Mouse (Mus musculus) frontal cortex, postnatal 25 days (tissue): ENCODE results near the gene Sst.

ENCODE experiments used
- DNase-seq, 2 experiments: peaks; one replicate each; pipeline ENCODE4 v3.0.0; 2022; ENCODE audit warnings: low spot score in 2 of 2

Sst gene

DNA sequence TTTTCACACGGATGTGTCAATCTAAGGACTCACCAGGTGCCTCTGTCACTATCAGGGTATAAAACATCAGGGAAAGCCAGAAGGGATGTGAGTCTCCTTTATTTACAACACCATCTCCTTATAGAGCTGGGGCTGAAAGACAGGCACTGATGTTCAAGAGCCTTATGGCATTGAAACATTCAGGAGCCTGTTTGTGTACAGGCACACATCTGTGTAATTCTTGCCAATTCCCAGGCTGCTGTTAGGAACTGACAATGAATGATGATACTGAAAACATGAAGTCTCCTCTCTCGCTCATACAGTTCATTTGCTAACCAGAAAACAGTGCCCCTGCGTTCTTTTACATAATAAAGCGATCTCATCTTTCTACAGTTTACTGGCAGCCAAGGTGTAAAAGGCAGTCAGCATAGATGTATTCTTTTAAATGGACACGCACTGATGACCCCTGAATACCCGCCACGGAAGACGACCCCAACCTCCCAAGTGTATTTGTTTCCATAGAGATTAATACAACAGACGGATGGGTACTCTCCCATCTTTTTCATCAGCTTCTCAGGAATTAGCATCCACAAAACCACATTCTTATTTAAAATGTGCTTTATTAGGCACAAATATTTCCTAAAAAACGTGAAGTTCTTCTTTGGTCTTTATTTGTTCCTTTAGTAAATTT, 2.7 kb downstream of the Sst start:
- DNase-seq: no peak

DNA sequence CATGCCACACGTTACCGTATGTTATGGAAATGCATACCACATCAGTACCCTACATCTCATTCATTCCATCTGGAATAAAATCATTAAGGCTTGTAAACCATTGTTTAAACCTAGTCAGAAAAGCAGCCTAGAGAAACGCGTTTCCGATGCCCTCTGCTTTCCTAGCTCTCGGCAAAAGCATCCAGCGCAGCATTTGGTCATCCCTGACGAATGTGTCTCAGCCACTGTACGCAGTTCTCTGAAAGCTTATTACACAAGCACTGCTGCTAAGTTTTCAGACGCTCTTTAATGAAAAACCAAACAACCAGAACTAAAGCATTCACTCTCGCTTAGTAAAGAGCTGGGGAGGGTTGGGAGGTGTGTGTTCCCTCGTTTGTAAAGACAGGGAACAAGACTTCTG, 5.7 kb downstream of the Sst start:
- DNase-seq: no peak

DNA sequence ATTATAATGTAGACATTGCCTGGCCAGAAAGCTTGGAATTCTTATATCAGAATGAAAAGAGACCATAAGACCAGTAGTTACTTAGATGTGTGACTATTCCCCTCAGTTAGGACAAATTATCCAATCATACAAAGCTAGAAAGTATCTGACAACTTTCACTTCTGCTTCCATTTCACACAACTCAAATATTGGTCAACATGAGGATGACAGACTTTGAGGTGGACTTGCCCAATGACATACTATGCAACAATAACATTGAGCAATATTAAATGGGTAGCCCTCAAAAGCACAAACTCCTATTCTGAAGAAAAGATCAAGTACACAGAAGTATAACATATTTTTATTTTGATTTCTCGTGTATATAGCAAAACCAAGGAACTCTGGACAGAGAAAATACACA, 35.5 kb downstream of the Sst start:
- DNase-seq: no peak

DNA sequence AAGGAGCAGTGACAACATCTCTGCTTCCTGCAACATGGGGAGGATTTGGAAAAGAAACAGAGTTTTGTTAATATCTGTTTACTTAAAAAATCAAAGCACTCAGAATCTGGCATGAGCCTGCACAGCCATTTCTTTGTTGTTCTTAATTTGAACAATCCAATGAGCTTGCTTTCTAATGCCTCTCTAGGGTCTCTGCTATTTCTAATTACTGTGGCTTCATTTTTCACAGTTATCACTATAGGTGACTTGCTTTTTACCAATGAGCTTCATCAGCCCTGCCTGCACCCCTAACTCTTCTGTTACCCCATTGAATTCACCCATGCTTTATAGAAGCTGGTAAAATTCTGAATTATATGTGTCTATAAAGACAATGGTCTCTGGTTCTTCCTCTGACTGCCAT, 41.0 kb downstream of the Sst start:
- DNase-seq: no peak

DNA sequence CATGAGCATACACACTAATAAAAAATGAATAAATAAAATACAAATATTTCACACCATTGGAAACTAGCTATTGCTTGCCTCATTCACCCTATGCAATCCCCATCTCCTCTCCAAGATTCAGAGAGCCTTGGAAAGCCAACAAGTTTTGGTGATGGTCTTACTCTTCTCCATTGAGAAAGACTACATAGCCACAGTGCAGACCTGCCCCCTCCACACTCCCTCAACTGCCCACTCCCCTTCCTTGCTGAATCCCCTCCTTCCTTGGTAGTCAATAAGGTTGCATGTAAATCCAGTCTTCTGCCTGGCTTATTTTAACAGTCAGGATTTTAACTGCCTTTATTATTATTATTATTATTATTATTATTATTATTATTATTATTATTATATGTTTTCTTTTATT, 41.6 kb downstream of the Sst start:
- DNase-seq: no peak

DNA sequence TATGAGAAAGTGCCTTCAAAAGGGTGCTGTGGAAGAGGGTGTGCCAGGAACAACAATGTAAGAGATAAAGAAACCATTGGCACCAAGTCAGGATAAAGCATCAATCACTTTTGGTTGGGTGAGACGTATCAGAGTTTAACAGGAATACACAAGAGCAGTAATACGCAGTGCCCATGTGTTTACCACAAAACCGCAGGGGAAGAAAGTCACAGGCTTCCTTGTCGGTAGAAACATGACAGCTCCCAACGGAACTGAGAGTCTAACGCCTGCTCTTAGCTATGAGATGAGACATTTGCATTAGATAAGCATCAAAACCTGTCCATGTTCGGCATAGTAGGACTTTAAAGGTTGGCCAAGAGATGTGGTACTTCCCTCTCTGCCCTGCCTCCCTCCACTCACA, 46.1 kb downstream of the Sst start:
- DNase-seq: no peak

DNA sequence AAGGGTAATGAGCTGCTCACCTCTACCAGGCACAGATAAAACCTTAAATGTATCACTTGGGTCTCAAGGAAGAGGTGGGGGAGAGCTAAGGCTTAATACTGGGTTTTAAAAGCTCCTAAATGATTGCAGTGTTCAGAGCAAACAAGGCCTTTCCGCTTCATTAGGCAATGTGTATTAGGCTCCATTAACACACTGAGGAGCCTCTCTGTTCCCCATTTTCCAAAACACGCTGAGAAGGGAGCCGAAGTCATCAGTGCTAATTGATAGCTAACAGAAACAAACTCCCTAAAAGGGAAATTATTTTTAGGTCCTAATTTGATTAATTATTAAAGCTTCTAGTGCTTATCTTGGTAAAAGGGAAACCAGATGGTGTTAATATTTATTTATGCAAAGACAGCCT, 48.1 kb downstream of the Sst start:
- DNase-seq: no peak
